In genomic region chr11:65664903-65665302, GRCm38 (mm10) we compare ENCODE assay signal across 17 mouse cellular contexts.
A peak's percentile ranks its signal among the peaks of the same experiment; 100 is the strongest.
DNase-seq lines count a peak whose midpoint lies in the region; ATAC-seq and TF ChIP-seq lines count a peak whose summit lies in the region.
"Had no signal": no experiment of that assay in that cellular context is flagged by ENCODE, and none has a peak within 500 bp of the region (broad histone marks: within the 10 kb centered on the region; RNA-seq: fewer than 3 reads in every experiment).

No protein-coding gene starts in this region.

- H3K4me1 ChIP-seq in forebrain, postnatal 0 days (ENCODE audit: insufficient read depth) = peaks cover 5% of the 10 kb centered on the region; the same call in 1 of the 2 replicates
- H3K4me1 ChIP-seq in forebrain, embryonic 15.5 days = peaks cover 8% of the 10 kb centered on the region
- peaks cover 8% of the 10 kb centered on the region; the same call in 1 of the 2 replicates for H3K4me1 ChIP-seq in heart, postnatal 0 days (ENCODE audit: control insufficient read depth, insufficient read depth)
- H3K4me1 ChIP-seq in midbrain, embryonic 14.5 days (ENCODE audit: control insufficient read depth, insufficient read depth, low read length) = 0 out of 2 replicates have a peak, but pooled peaks cover 3% of the 10 kb centered on the region
- H3K4me1 ChIP-seq in midbrain, embryonic 10.5 days = no peaks in the 10 kb centered on the region
- H3K4me1 ChIP-seq: embryonic facial prominence, embryonic 10.5 days had no signal

- WGBS in forebrain, postnatal 0 days = 33% methylated on average over 6 of the region's 6 CpGs
- WGBS in forebrain, embryonic 15.5 days = 35% methylated on average over 6 of the region's 6 CpGs
- WGBS in heart, postnatal 0 days = 61% methylated on average over 6 of the region's 6 CpGs
- WGBS in midbrain, embryonic 14.5 days = 49% methylated on average over 6 of the region's 6 CpGs
- 83% methylated on average over 6 of the region's 6 CpGs for WGBS in midbrain, embryonic 10.5 days

- no peak overlapping the region for H3K4me3 ChIP-seq in forebrain, postnatal 0 days (ENCODE audit: low read depth, low read length)
- H3K4me3 ChIP-seq in forebrain, embryonic 15.5 days = no peak overlapping the region
- no peak overlapping the region for H3K4me3 ChIP-seq in heart, postnatal 0 days (ENCODE audit: low read depth, low read length)
- no peak overlapping the region for H3K4me3 ChIP-seq in midbrain, embryonic 14.5 days (replicated peaks; ENCODE audit: low read depth, low read length)
- no peak overlapping the region for H3K4me3 ChIP-seq in midbrain, embryonic 10.5 days
- H3K4me3 ChIP-seq: embryonic facial prominence, embryonic 10.5 days; limb, embryonic 15.5 days had no signal

- intact Hi-C loops in heart, postnatal 14 days (cut with DNase I) = no loop called here

- no peak overlapping the region for H3K27ac ChIP-seq in forebrain, postnatal 0 days (ENCODE audit: low read depth, low read length)
- H3K27ac ChIP-seq in forebrain, embryonic 15.5 days (replicated peaks) = no peak overlapping the region
- peak overlapping the region; percentile 65 for H3K27ac ChIP-seq in heart, postnatal 0 days (ENCODE audit: low read depth)
- no peak overlapping the region for H3K27ac ChIP-seq in midbrain, embryonic 14.5 days (replicated peaks; ENCODE audit: low read depth, low read length)
- H3K27ac ChIP-seq in midbrain, embryonic 10.5 days (replicated peaks) = no peak overlapping the region
- H3K27ac ChIP-seq: embryonic facial prominence, embryonic 10.5 days; limb, embryonic 15.5 days had no signal

- no peak for TF ChIP-seq POLR2A in brain, embryonic 14.5 days (IDR thresholded peaks at IDR 0.05; ENCODE audit: borderline replicate concordance, extremely low read depth, insufficient read depth, insufficient read length, poor library complexity, severe bottlenecking)

- H3K9ac ChIP-seq in forebrain, postnatal 0 days = no peak overlapping the region
- H3K9ac ChIP-seq in forebrain, embryonic 15.5 days (replicated peaks) = no peak overlapping the region
- no peak overlapping the region for H3K9ac ChIP-seq in heart, postnatal 0 days (replicated peaks; ENCODE audit: low read depth, low read length)
- no peak overlapping the region for H3K9ac ChIP-seq in midbrain, embryonic 14.5 days (replicated peaks; ENCODE audit: low read length)
- H3K9ac ChIP-seq: limb, embryonic 15.5 days had no signal

- TF ChIP-seq CTCF in forebrain, postnatal 0 days (IDR thresholded peaks at IDR 0.05; ENCODE audit: low read depth) = no peak
- TF ChIP-seq CTCF in heart, postnatal 0 days (IDR thresholded peaks at IDR 0.05; ENCODE audit: low read depth) = no peak
- TF ChIP-seq CTCF in brain, embryonic 14.5 days (IDR thresholded peaks at IDR 0.05; ENCODE audit: borderline replicate concordance, extremely low read depth, insufficient read depth, insufficient read length) = no peak

- no peaks in the 10 kb centered on the region for H3K27me3 ChIP-seq in forebrain, postnatal 0 days (ENCODE audit: insufficient read depth, low read length)
- H3K27me3 ChIP-seq in forebrain, embryonic 15.5 days = no peaks in the 10 kb centered on the region
- H3K27me3 ChIP-seq in heart, postnatal 0 days (ENCODE audit: control insufficient read depth, insufficient read depth, low read length) = no peaks in the 10 kb centered on the region
- H3K27me3 ChIP-seq in midbrain, embryonic 14.5 days (ENCODE audit: control insufficient read depth, insufficient read depth, low read length) = no peaks in the 10 kb centered on the region
- no peaks in the 10 kb centered on the region for H3K27me3 ChIP-seq in midbrain, embryonic 10.5 days (ENCODE audit: low read depth, poor library complexity, severe bottlenecking)
- H3K27me3 ChIP-seq: CH12.LX; limb, embryonic 15.5 days had no signal

- H3K9me3 ChIP-seq in forebrain, postnatal 0 days (ENCODE audit: low read length) = no peaks in the 10 kb centered on the region
- H3K9me3 ChIP-seq in forebrain, embryonic 15.5 days = no peaks in the 10 kb centered on the region
- no peaks in the 10 kb centered on the region for H3K9me3 ChIP-seq in heart, postnatal 0 days (replicated peaks; ENCODE audit: control insufficient read depth, low read length)
- no peaks in the 10 kb centered on the region for H3K9me3 ChIP-seq in midbrain, embryonic 14.5 days (ENCODE audit: control insufficient read depth, low read length)
- no peaks in the 10 kb centered on the region for H3K9me3 ChIP-seq in midbrain, embryonic 10.5 days (replicated peaks)
- H3K9me3 ChIP-seq: limb, embryonic 15.5 days had no signal

- no peak for TF ChIP-seq EP300 in heart, postnatal 0 days (IDR thresholded peaks at IDR 0.05; ENCODE audit: low read depth)

- peak; percentile 53; the same call in 1 of the 2 replicates for ATAC-seq in forebrain, postnatal 0 days
- no peak for ATAC-seq in forebrain, embryonic 15.5 days (replicated peaks)
- ATAC-seq in heart, postnatal 0 days (ENCODE audit: insufficient read depth, low read depth) = no peak
- ATAC-seq in midbrain, embryonic 14.5 days (ENCODE audit: low FRiP score, low TSS enrichment) = no peak
- ATAC-seq: forebrain, embryonic 16.5 days had no signal

- H3K36me3 ChIP-seq in forebrain, postnatal 0 days (ENCODE audit: insufficient read depth) = no peaks in the 10 kb centered on the region
- no peaks in the 10 kb centered on the region for H3K36me3 ChIP-seq in forebrain, embryonic 15.5 days
- no peaks in the 10 kb centered on the region for H3K36me3 ChIP-seq in heart, postnatal 0 days (replicated peaks; ENCODE audit: control insufficient read depth, insufficient read depth, low read length)
- H3K36me3 ChIP-seq in midbrain, embryonic 14.5 days (ENCODE audit: control insufficient read depth, insufficient read depth, low read length) = no peaks in the 10 kb centered on the region
- H3K36me3 ChIP-seq in midbrain, embryonic 10.5 days = no peaks in the 10 kb centered on the region
- H3K36me3 ChIP-seq: embryonic facial prominence, embryonic 10.5 days; limb, embryonic 15.5 days had no signal

- peak; percentile 75 for DNase-seq in forebrain, postnatal 0 days
- no peak for DNase-seq in heart, postnatal 0 days (ENCODE audit: low spot score)
- DNase-seq in heart, postnatal 14 days = no peak
- peak; percentile 75 for DNase-seq in midbrain, embryonic 14.5 days
- no peak for DNase-seq in midbrain, embryonic 10.5 days (ENCODE audit: low spot score)
- DNase-seq in brain, embryonic 14.5 days (ENCODE audit: low read depth) = peak; percentile 75
- DNase-seq in thymus, postnatal 0 days (ENCODE audit: low spot score) = no peak
- DNase-seq: adrenal gland, adult 2 months; cerebellum, adult 11-12 months; cerebellum, postnatal 36 days; kidney, adult 2 months; kidney, postnatal 14 days had no signal

- no peak overlapping the region for H3K4me2 ChIP-seq in forebrain, postnatal 0 days (ENCODE audit: low read depth)
- H3K4me2 ChIP-seq in forebrain, embryonic 15.5 days (replicated peaks) = no peak overlapping the region
- no peak overlapping the region for H3K4me2 ChIP-seq in heart, postnatal 0 days (ENCODE audit: low read depth, low read length)
- H3K4me2 ChIP-seq in midbrain, embryonic 14.5 days (ENCODE audit: low read length) = no peak overlapping the region
- H3K4me2 ChIP-seq: limb, embryonic 15.5 days had no signal

Comparison
In these comparisons a context has a peak if more than half of its experiments do, and no peak if none do; other contexts are left out.
1. DNase-seq: peak in forebrain, postnatal 0 days (single experiment), midbrain, embryonic 14.5 days (single experiment) and brain, embryonic 14.5 days (single experiment); none in heart, postnatal 0 days (single experiment), heart, postnatal 14 days (0 of 2), midbrain, embryonic 10.5 days (single experiment) and thymus, postnatal 0 days (single experiment).